Mouse (Mus musculus): ENCODE measurements around the gene Picalm. TPM values are rescaled to one million over a fixed set of nuclear protein-coding genes. Genes with fewer than 3 reads are reported as not detected.
"Not testable (repeated sequence)": the region's sequence is repeated elsewhere in the genome, so short reads cannot be mapped to it uniquely, and the experiment has no call there.

The Picalm gene
- polyA plus RNA-seq, 2 experiments, result 53.6 to 155 TPM

GRCm38 (mm10) chr7:90148516-90148915 is 18.5 kb downstream of the Picalm start:
- TF ChIP-seq POLR2A (IDR thresholded peaks at IDR 0.05; ENCODE audit: borderline replicate concordance, extremely low read depth, insufficient read depth, insufficient read length), result no peak
- ATAC-seq (ENCODE audit: low FRiP score, low read depth) (no peak), DNase-seq (ENCODE audit: low spot score) (no peak)
- Histone ChIP-seq H3K27me3 (ENCODE audit: control insufficient read depth, insufficient read depth, low read length) (no peaks in the 10 kb centered on the region), H3K4me1 (ENCODE audit: control insufficient read depth, insufficient read depth, low read length) (peaks cover 7% of the 10 kb centered on the region), H3K9ac (ENCODE audit: low read depth, low read length, severe bottlenecking) (no peak overlapping the region), H3K4me3 (replicated peaks; ENCODE audit: low read length) (no peak overlapping the region), H3K36me3 (ENCODE audit: control insufficient read depth, insufficient read depth, low read length) (no peaks in the 10 kb centered on the region; the same call in 1 of the 2 replicates), H3K9me3 (ENCODE audit: control insufficient read depth, low read length) (no peaks in the 10 kb centered on the region), H3K4me2 (replicated peaks; ENCODE audit: low read depth, low read length, severe bottlenecking) (no peak overlapping the region), H3K27ac (replicated peaks; ENCODE audit: low read depth, low read length) (no peak overlapping the region)
- WGBS, result 56% methylated on average over 1 of the region's 1 CpGs

- 40% methylated on average over 2 of the region's 2 CpGs for WGBS
- peak; percentile 21 for DNase-seq (ENCODE audit: low spot score)
- Histone ChIP-seq H3K9me3 (ENCODE audit: control insufficient read depth, low read length) (no peaks in the 10 kb centered on the region), H3K9ac (ENCODE audit: low read depth, low read length, severe bottlenecking) (no peak overlapping the region), H3K36me3 (ENCODE audit: control insufficient read depth, insufficient read depth, low read length) (no peaks in the 10 kb centered on the region; the same call in 1 of the 2 replicates), H3K4me1 (ENCODE audit: control insufficient read depth, insufficient read depth, low read length) (peaks cover 7% of the 10 kb centered on the region), H3K27me3 (ENCODE audit: control insufficient read depth, insufficient read depth, low read length) (no peaks in the 10 kb centered on the region), H3K4me3 (replicated peaks; ENCODE audit: low read length) (no peak overlapping the region), H3K27ac (replicated peaks; ENCODE audit: low read depth, low read length) (no peak overlapping the region), H3K4me2 (replicated peaks; ENCODE audit: low read depth, low read length, severe bottlenecking) (no peak overlapping the region)
- ATAC-seq (ENCODE audit: low FRiP score, low read depth), result peak; percentile 66; the same call in 1 of the 2 replicates
- no peak for TF ChIP-seq POLR2A (IDR thresholded peaks at IDR 0.05; ENCODE audit: borderline replicate concordance, extremely low read depth, insufficient read depth, insufficient read length)
These were observed 20.3 kb downstream of the Picalm start for GRCm38 (mm10) chr7:90150311-90150710.

- no peak for DNase-seq (ENCODE audit: low spot score)
- H3K9me3 ChIP-seq (ENCODE audit: control insufficient read depth, low read length), result no peaks in the 10 kb centered on the region
- no peaks in the 10 kb centered on the region for H3K27me3 ChIP-seq (ENCODE audit: control insufficient read depth, insufficient read depth, low read length)
- H3K4me1 ChIP-seq (ENCODE audit: control insufficient read depth, insufficient read depth, low read length), result 0 out of 2 replicates have a peak, but pooled peaks cover 2% of the 10 kb centered on the region
- no peak overlapping the region for H3K27ac ChIP-seq (replicated peaks; ENCODE audit: low read depth, low read length)
- WGBS, result 87% methylated on average over 2 of the region's 2 CpGs
- no peak overlapping the region for H3K4me2 ChIP-seq (replicated peaks; ENCODE audit: low read depth, low read length, severe bottlenecking)
- peaks cover 22% of the 10 kb centered on the region for H3K36me3 ChIP-seq (ENCODE audit: control insufficient read depth, insufficient read depth, low read length)
- no peak for TF ChIP-seq POLR2A (IDR thresholded peaks at IDR 0.05; ENCODE audit: borderline replicate concordance, extremely low read depth, insufficient read depth, insufficient read length)
- H3K9ac ChIP-seq (ENCODE audit: low read depth, low read length, severe bottlenecking), result no peak overlapping the region
- ATAC-seq (ENCODE audit: low FRiP score, low read depth), result no peak
- no peak overlapping the region for H3K4me3 ChIP-seq (replicated peaks; ENCODE audit: low read length)
These were observed 28.0 kb downstream of the Picalm start for GRCm38 (mm10) chr7:90158034-90158433.

- ATAC-seq (ENCODE audit: low FRiP score, low read depth), result no peak
- H3K9me3 ChIP-seq (ENCODE audit: control insufficient read depth, low read length), result no peaks in the 10 kb centered on the region
- no peak overlapping the region for H3K27ac ChIP-seq (replicated peaks; ENCODE audit: low read depth, low read length)
- H3K27me3 ChIP-seq (ENCODE audit: control insufficient read depth, insufficient read depth, low read length), result no peaks in the 10 kb centered on the region
- no peak for TF ChIP-seq POLR2A (IDR thresholded peaks at IDR 0.05; ENCODE audit: borderline replicate concordance, extremely low read depth, insufficient read depth, insufficient read length)
- DNase-seq (ENCODE audit: low spot score), result no peak
- no peak overlapping the region for H3K4me2 ChIP-seq (replicated peaks; ENCODE audit: low read depth, low read length, severe bottlenecking)
- no peak overlapping the region for H3K9ac ChIP-seq (ENCODE audit: low read depth, low read length, severe bottlenecking)
- H3K4me3 ChIP-seq (replicated peaks; ENCODE audit: low read length), result no peak overlapping the region
- WGBS, result 95% methylated on average over 5 of the region's 5 CpGs
- H3K4me1 ChIP-seq (ENCODE audit: control insufficient read depth, insufficient read depth, low read length), result 0 out of 2 replicates have a peak, but pooled peaks cover 2% of the 10 kb centered on the region
- H3K36me3 ChIP-seq (ENCODE audit: control insufficient read depth, insufficient read depth, low read length), result peaks cover 29% of the 10 kb centered on the region
These were observed 30.6 kb downstream of the Picalm start for GRCm38 (mm10) chr7:90160598-90160997.

- no peak overlapping the region for H3K27ac ChIP-seq (replicated peaks; ENCODE audit: low read depth, low read length)
- H3K4me2 ChIP-seq (replicated peaks; ENCODE audit: low read depth, low read length, severe bottlenecking), result no peak overlapping the region
- no peaks in the 10 kb centered on the region for H3K27me3 ChIP-seq (ENCODE audit: control insufficient read depth, insufficient read depth, low read length)
- ATAC-seq (ENCODE audit: low FRiP score, low read depth) (no peak), DNase-seq (ENCODE audit: low spot score) (no peak)
- H3K4me1 ChIP-seq (ENCODE audit: control insufficient read depth, insufficient read depth, low read length), result no peaks in the 10 kb centered on the region
- no peaks in the 10 kb centered on the region for H3K9me3 ChIP-seq (ENCODE audit: control insufficient read depth, low read length)
- peaks cover 52% of the 10 kb centered on the region for H3K36me3 ChIP-seq (ENCODE audit: control insufficient read depth, insufficient read depth, low read length)
- no peak overlapping the region for H3K9ac ChIP-seq (ENCODE audit: low read depth, low read length, severe bottlenecking)
- H3K4me3 ChIP-seq (replicated peaks; ENCODE audit: low read length), result no peak overlapping the region
- TF ChIP-seq POLR2A (IDR thresholded peaks at IDR 0.05; ENCODE audit: borderline replicate concordance, extremely low read depth, insufficient read depth, insufficient read length), result no peak
- WGBS, result 85% methylated on average over 1 of the region's 1 CpGs
These were observed 34.3 kb downstream of the Picalm start for GRCm38 (mm10) chr7:90164276-90164675.

- no peaks in the 10 kb centered on the region for H3K4me1 ChIP-seq (ENCODE audit: control insufficient read depth, insufficient read depth, low read length)
- H3K4me3 ChIP-seq (replicated peaks; ENCODE audit: low read length), result no peak overlapping the region
- TF ChIP-seq POLR2A (IDR thresholded peaks at IDR 0.05; ENCODE audit: borderline replicate concordance, extremely low read depth, insufficient read depth, insufficient read length), result no peak
- H3K9ac ChIP-seq (ENCODE audit: low read depth, low read length, severe bottlenecking), result no peak overlapping the region
- peaks cover 50% of the 10 kb centered on the region for H3K36me3 ChIP-seq (ENCODE audit: control insufficient read depth, insufficient read depth, low read length)
- no peaks in the 10 kb centered on the region for H3K9me3 ChIP-seq (ENCODE audit: control insufficient read depth, low read length)
- no peak for DNase-seq (ENCODE audit: low spot score)
- no peaks in the 10 kb centered on the region for H3K27me3 ChIP-seq (ENCODE audit: control insufficient read depth, insufficient read depth, low read length)
- H3K4me2 ChIP-seq (replicated peaks; ENCODE audit: low read depth, low read length, severe bottlenecking), result no peak overlapping the region
- H3K27ac ChIP-seq (replicated peaks; ENCODE audit: low read depth, low read length), result no peak overlapping the region
- 73% methylated on average over 1 of the region's 1 CpGs for WGBS
- no peak for ATAC-seq (ENCODE audit: low FRiP score, low read depth)
These were observed 36.0 kb downstream of the Picalm start for GRCm38 (mm10) chr7:90165970-90166369.

GRCm38 (mm10) chr7:90167777-90168176 is 37.8 kb downstream of the Picalm start:
- H3K27me3 ChIP-seq (ENCODE audit: control insufficient read depth, insufficient read depth, low read length); DNase-seq (ENCODE audit: low spot score); H3K9me3 ChIP-seq (ENCODE audit: control insufficient read depth, low read length); H3K4me1 ChIP-seq (ENCODE audit: control insufficient read depth, insufficient read depth, low read length); H3K4me2 ChIP-seq (replicated peaks; ENCODE audit: low read depth, low read length, severe bottlenecking); H3K9ac ChIP-seq (ENCODE audit: low read depth, low read length, severe bottlenecking); H3K27ac ChIP-seq (replicated peaks; ENCODE audit: low read depth, low read length); H3K4me3 ChIP-seq (replicated peaks; ENCODE audit: low read length); ATAC-seq (ENCODE audit: low FRiP score, low read depth): not testable (repeated sequence)
- H3K36me3 ChIP-seq (ENCODE audit: control insufficient read depth, insufficient read depth, low read length), result peaks cover 45% of the 10 kb centered on the region
- 83% methylated on average over 10 of the region's 10 CpGs for WGBS
